Mouse (Mus musculus): ENCODE results near the gene Sema4b. TPM values are rescaled to one million over a fixed set of nuclear protein-coding genes. Genes with fewer than 3 reads are reported as not detected.

Gene Sema4b
- polyA plus RNA-seq, 1 experiment from 2014 or later, result 12.1 TPM

DNA sequence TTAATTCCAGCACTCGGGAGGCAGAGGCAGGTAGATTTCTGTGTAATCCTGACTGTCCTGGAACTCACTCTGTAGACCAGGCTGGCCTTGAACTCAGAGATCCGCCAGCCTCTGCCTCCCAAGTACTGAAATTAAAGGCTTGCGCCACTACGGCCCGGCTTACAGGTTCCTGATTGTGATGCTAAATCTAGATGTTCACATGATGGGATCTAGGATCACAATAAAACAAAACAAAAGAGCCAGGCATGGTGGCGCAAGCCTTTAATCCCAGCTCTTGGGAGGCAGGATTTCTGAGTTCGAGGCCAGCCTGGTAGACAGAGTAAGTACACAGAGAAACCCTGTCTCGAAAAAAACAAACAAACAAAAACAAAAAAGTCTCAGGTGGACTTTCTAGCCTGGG lies 33.9 kb upstream of the Sema4b start:
- no peak overlapping the region for H3K27ac ChIP-seq (ENCODE audit: low read depth, low read length)

DNA sequence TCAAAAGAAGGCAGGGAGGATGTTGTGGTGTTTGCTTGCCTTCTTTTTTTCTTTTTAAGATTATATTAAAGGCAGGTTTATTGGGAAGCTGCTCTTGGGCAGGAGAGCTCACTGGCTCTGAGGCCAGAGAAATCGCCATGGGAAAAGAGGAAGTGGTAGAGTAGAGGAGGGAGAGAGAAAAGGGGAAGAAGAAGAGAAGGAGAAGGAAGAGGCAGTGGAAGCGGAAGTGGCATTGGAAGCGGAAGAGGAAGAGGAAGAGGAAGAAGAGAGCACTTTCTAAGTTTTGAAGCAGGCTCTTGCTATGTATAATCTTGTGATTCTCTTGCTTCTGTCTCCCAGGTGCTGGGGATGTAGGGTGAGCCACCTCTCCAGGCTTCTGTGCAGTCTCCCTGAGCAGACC lies 32.0 kb upstream of the Sema4b start:
- DNase-seq (ENCODE audit: low spot score) (no peak), ATAC-seq (ENCODE audit: insufficient read depth, low FRiP score, low TSS enrichment) (no peak)
- Histone ChIP-seq H3K4me1 (ENCODE audit: control insufficient read depth, insufficient read depth, low read length) (no peaks in the 10 kb centered on the region), H3K9ac (ENCODE audit: low read length) (no peak overlapping the region), H3K4me2 (ENCODE audit: low read depth) (no peak overlapping the region), H3K9me3 (ENCODE audit: control insufficient read depth, low read length) (no peaks in the 10 kb centered on the region), H3K36me3 (ENCODE audit: control insufficient read depth, insufficient read depth, low read length) (no peaks in the 10 kb centered on the region), H3K4me3 (ENCODE audit: low read depth, low read length) (no peak overlapping the region), H3K27me3 (ENCODE audit: control insufficient read depth, insufficient read depth, low read length) (no peaks in the 10 kb centered on the region), H3K27ac (ENCODE audit: low read depth, low read length) (no peak overlapping the region)
- WGBS, result 80% methylated on average over 3 of the region's 3 CpGs

More for the DNA sequence above, 33.9 kb upstream of the Sema4b start:
- no peaks in the 10 kb centered on the region for H3K4me1 ChIP-seq (ENCODE audit: control insufficient read depth, insufficient read depth, low read length)
- H3K36me3 ChIP-seq (ENCODE audit: control insufficient read depth, insufficient read depth, low read length), result no peaks in the 10 kb centered on the region
- WGBS, result 93% methylated on average over 8 of the region's 8 CpGs
- no peak overlapping the region for H3K4me3 ChIP-seq (ENCODE audit: low read depth, low read length)
- no peaks in the 10 kb centered on the region for H3K27me3 ChIP-seq (ENCODE audit: control insufficient read depth, insufficient read depth, low read length)
- no peak overlapping the region for H3K9ac ChIP-seq (ENCODE audit: low read length)
- DNase-seq (ENCODE audit: low spot score) (no peak), ATAC-seq (ENCODE audit: insufficient read depth, low FRiP score, low TSS enrichment) (no peak)
- no peaks in the 10 kb centered on the region for H3K9me3 ChIP-seq (ENCODE audit: control insufficient read depth, low read length)
- no peak overlapping the region for H3K4me2 ChIP-seq (ENCODE audit: low read depth)

DNA sequence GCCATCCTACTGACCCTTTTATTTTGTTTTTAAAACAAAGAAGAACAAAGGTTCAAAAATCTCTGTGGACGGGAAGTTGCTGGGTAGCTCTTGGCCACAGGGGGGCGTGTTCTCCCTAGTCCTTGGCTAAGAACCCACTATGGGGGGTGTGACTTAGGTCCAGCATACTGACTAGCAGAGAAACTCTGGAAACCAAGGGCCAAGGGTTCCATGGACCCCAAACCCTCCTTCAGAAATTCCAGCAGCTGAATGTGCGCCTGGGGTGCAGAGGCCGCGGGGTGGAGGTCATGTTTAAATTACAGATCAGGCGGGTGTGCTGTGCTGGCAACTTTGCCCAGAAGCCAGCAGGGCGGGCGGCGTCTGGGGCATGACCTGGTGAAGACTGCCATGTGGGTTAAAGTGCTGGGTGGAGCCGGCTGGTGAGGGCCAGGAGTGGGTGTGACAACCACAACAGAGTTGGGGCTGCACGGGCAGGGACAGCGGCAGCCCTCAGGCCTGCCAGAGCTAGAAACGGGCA lies 29.9 kb upstream of the Sema4b start:
- Histone ChIP-seq H3K9ac (ENCODE audit: low read length) (no peak overlapping the region), H3K4me2 (ENCODE audit: low read depth) (no peak overlapping the region), H3K4me1 (ENCODE audit: control insufficient read depth, insufficient read depth, low read length) (no peaks in the 10 kb centered on the region), H3K27ac (ENCODE audit: low read depth, low read length) (no peak overlapping the region), H3K9me3 (ENCODE audit: control insufficient read depth, low read length) (no peaks in the 10 kb centered on the region), H3K4me3 (ENCODE audit: low read depth, low read length) (no peak overlapping the region), H3K36me3 (ENCODE audit: control insufficient read depth, insufficient read depth, low read length) (no peaks in the 10 kb centered on the region), H3K27me3 (ENCODE audit: control insufficient read depth, insufficient read depth, low read length) (no peaks in the 10 kb centered on the region)
- no peak for ATAC-seq (ENCODE audit: insufficient read depth, low FRiP score, low TSS enrichment)
- peak; percentile 69 for DNase-seq (ENCODE audit: low spot score)
- WGBS, result 52% methylated on average over 13 of the region's 13 CpGs

DNA sequence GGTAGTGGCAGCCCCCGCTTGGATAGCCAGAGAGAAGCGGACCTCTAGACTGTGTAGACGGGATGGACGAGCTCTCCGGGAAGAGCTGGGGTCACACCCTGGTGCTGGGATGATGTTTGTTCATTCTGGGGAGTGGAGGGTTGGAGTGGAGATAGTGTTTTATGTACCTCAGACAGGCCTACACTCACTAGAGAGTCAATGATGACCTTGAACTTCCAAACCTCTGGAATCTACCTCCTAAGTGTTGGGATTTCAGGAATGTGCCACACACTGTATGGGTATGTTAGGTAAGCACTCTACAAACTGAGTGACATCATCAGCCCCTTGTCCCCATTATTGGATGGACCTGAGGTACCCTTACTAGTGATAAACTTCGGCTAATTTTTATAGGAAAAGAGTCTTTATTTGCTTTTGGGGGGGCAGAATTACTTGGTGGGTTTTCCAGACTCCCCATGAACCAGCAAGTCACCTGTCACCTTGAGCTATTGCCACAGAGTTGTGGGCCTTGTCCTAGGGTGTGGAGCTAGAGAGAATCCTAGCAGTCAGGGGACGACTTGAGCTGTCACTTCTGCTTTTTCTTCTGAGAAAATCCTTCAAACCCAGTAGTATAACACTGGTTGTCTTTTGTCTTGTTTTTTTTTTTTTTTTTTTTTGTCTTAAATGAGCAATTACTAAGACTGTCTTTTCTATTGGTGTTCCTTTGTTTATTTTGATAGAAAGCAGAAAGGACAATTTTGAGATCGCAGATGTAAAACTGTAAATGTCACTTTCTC lies 28.0 kb upstream of the Sema4b start:
- Histone ChIP-seq H3K9me3 (ENCODE audit: control insufficient read depth, low read length) (no peaks in the 10 kb centered on the region), H3K4me3 (ENCODE audit: low read depth, low read length) (no peak overlapping the region), H3K36me3 (ENCODE audit: control insufficient read depth, insufficient read depth, low read length) (no peaks in the 10 kb centered on the region), H3K27me3 (ENCODE audit: control insufficient read depth, insufficient read depth, low read length) (no peaks in the 10 kb centered on the region), H3K4me2 (ENCODE audit: low read depth) (no peak overlapping the region), H3K27ac (ENCODE audit: low read depth, low read length) (no peak overlapping the region), H3K4me1 (ENCODE audit: control insufficient read depth, insufficient read depth, low read length) (no peaks in the 10 kb centered on the region), H3K9ac (ENCODE audit: low read length) (no peak overlapping the region)
- ATAC-seq (ENCODE audit: insufficient read depth, low FRiP score, low TSS enrichment) (no peak), DNase-seq (ENCODE audit: low spot score) (no peak)
- WGBS, result 90% methylated on average over 8 of the region's 8 CpGs

DNA sequence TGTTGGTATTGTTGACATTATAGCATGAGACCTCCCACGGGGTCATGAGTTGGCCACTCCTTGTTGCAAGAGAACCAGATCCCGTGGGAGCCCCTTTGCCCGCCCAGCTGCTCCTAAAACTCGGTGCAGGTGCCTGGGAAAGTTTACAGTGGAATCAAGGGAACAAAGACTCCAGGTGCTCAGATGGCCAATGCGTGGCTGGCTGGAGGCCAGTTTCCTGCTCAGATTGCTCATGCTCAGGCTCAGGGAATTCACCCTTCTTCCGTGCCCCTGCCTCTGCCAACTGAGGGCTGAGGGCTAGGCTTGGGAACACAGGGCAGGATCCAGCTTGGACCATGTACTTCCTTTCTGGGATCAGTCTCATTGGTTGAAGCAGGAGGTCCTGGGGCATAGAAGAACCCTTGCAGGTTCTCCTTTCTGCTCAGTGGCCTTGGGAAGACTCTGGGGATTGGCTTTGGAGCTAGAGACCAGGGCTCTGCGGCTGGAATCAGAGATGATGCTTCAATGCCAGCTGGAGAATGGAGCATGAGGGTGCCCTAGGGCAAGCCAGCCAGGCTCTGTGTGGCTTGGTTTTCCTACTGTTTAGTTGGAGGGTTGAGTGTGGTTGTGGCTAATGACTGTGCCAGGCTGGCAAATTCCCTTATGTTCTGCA lies 26.2 kb upstream of the Sema4b start:
- Histone ChIP-seq H3K4me2 (ENCODE audit: low read depth) (no peak overlapping the region), H3K9ac (ENCODE audit: low read length) (no peak overlapping the region), H3K27me3 (ENCODE audit: control insufficient read depth, insufficient read depth, low read length) (no peaks in the 10 kb centered on the region), H3K4me1 (ENCODE audit: control insufficient read depth, insufficient read depth, low read length) (no peaks in the 10 kb centered on the region), H3K9me3 (ENCODE audit: control insufficient read depth, low read length) (no peaks in the 10 kb centered on the region), H3K27ac (ENCODE audit: low read depth, low read length) (no peak overlapping the region), H3K4me3 (ENCODE audit: low read depth, low read length) (no peak overlapping the region), H3K36me3 (ENCODE audit: control insufficient read depth, insufficient read depth, low read length) (no peaks in the 10 kb centered on the region)
- WGBS, result 74% methylated on average over 7 of the region's 7 CpGs
- DNase-seq (ENCODE audit: low spot score) (no peak), ATAC-seq (ENCODE audit: insufficient read depth, low FRiP score, low TSS enrichment) (no peak)

- no peaks in the 10 kb centered on the region for H3K4me1 ChIP-seq (ENCODE audit: control insufficient read depth, insufficient read depth, low read length)
- H3K9me3 ChIP-seq (ENCODE audit: control insufficient read depth, low read length), result no peaks in the 10 kb centered on the region
- no peak overlapping the region for H3K4me2 ChIP-seq (ENCODE audit: low read depth)
- DNase-seq (ENCODE audit: low spot score) (no peak), ATAC-seq (ENCODE audit: insufficient read depth, low FRiP score, low TSS enrichment) (no peak)
- 81% methylated on average over 8 of the region's 8 CpGs for WGBS
- no peaks in the 10 kb centered on the region for H3K27me3 ChIP-seq (ENCODE audit: control insufficient read depth, insufficient read depth, low read length)
- H3K36me3 ChIP-seq (ENCODE audit: control insufficient read depth, insufficient read depth, low read length), result no peaks in the 10 kb centered on the region
- no peak overlapping the region for H3K9ac ChIP-seq (ENCODE audit: low read length)
- H3K27ac ChIP-seq (ENCODE audit: low read depth, low read length), result no peak overlapping the region
- H3K4me3 ChIP-seq (ENCODE audit: low read depth, low read length), result no peak overlapping the region
Measured at GRCm38 (mm10) chr7:80160945-80161306, 25.7 kb upstream of the Sema4b start.

DNA sequence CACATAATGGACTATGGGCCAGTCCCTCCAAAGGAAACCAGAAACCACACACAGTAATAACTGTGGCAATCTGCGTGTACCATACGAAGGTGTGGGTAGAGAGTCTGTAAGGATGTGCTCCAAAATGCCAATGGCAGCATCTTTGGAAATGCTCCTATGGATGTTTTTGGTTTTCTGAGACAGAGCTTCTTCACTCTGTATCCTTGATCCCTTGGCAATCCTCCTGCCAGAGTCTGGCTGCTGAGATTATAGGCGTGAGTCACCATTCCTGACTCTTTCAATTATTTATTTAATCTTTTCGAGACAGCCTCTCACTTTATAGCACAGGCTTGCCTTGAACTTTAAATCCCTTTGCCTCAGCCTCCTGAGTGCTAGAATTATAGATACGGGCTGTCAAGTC lies 21.2 kb upstream of the Sema4b start:
- Histone ChIP-seq H3K27ac (ENCODE audit: low read depth, low read length) (no peak overlapping the region), H3K4me2 (ENCODE audit: low read depth) (no peak overlapping the region), H3K4me1 (ENCODE audit: control insufficient read depth, insufficient read depth, low read length) (no peaks in the 10 kb centered on the region), H3K9me3 (ENCODE audit: control insufficient read depth, low read length) (no peaks in the 10 kb centered on the region), H3K9ac (ENCODE audit: low read length) (no peak overlapping the region), H3K36me3 (ENCODE audit: control insufficient read depth, insufficient read depth, low read length) (no peaks in the 10 kb centered on the region), H3K27me3 (ENCODE audit: control insufficient read depth, insufficient read depth, low read length) (no peaks in the 10 kb centered on the region), H3K4me3 (ENCODE audit: low read depth, low read length) (no peak overlapping the region)
- no peak for DNase-seq (ENCODE audit: low spot score)
- 90% methylated on average over 5 of the region's 5 CpGs for WGBS
- ATAC-seq (ENCODE audit: insufficient read depth, low FRiP score, low TSS enrichment), result no peak

GRCm38 (mm10) chr7:80166740-80167139 lies 19.9 kb upstream of the Sema4b start:
- Histone ChIP-seq H3K36me3 (ENCODE audit: control insufficient read depth, insufficient read depth, low read length) (no peaks in the 10 kb centered on the region), H3K9me3 (ENCODE audit: control insufficient read depth, low read length) (no peaks in the 10 kb centered on the region), H3K9ac (ENCODE audit: low read length) (no peak overlapping the region), H3K27me3 (ENCODE audit: control insufficient read depth, insufficient read depth, low read length) (no peaks in the 10 kb centered on the region), H3K4me3 (ENCODE audit: low read depth, low read length) (no peak overlapping the region), H3K4me1 (ENCODE audit: control insufficient read depth, insufficient read depth, low read length) (no peaks in the 10 kb centered on the region), H3K27ac (ENCODE audit: low read depth, low read length) (no peak overlapping the region), H3K4me2 (ENCODE audit: low read depth) (no peak overlapping the region)
- WGBS, result 76% methylated on average over 7 of the region's 7 CpGs
- ATAC-seq (ENCODE audit: insufficient read depth, low FRiP score, low TSS enrichment) (no peak), DNase-seq (ENCODE audit: low spot score) (no peak)

GRCm38 (mm10) chr7:80169847-80170246 lies 16.8 kb upstream of the Sema4b start:
- 72% methylated on average over 2 of the region's 2 CpGs for WGBS

More at GRCm38 (mm10) chr7:80169847-80170246, 16.8 kb upstream of the Sema4b start:
- no peak for DNase-seq (ENCODE audit: low spot score)
- no peaks in the 10 kb centered on the region for H3K36me3 ChIP-seq (ENCODE audit: control insufficient read depth, insufficient read depth, low read length)
- no peak overlapping the region for H3K27ac ChIP-seq (ENCODE audit: low read depth, low read length)
- no peaks in the 10 kb centered on the region for H3K4me1 ChIP-seq (ENCODE audit: control insufficient read depth, insufficient read depth, low read length)
- H3K27me3 ChIP-seq (ENCODE audit: control insufficient read depth, insufficient read depth, low read length), result no peaks in the 10 kb centered on the region
- no peak overlapping the region for H3K9ac ChIP-seq (ENCODE audit: low read length)
- H3K9me3 ChIP-seq (ENCODE audit: control insufficient read depth, low read length), result no peaks in the 10 kb centered on the region
- H3K4me3 ChIP-seq (ENCODE audit: low read depth, low read length), result no peak overlapping the region
- no peak for ATAC-seq (ENCODE audit: insufficient read depth, low FRiP score, low TSS enrichment)
- no peak overlapping the region for H3K4me2 ChIP-seq (ENCODE audit: low read depth)

All from neural tube, embryonic 11.5 days (tissue).